Mouse (Mus musculus) ES-Bruce4 (cell line): ENCODE measurements at regions not wholly inside any gene's neighbourhood (a gene's known extent, or its start where the extent isn't known, plus 50 kb on each side); places are given as distances from the start of the nearest gene placed in this dataset.

Source experiments
- H3K27ac ChIP-seq: 2 replicates; pipeline ENCODE4 v1.5.1; 2012; ENCODE audit warnings: low read length, inconsistent platforms; ENCODE audit not compliant: insufficient read depth
- H3K27me3 ChIP-seq: 2 replicates; pipeline ENCODE4 v1.6.1; 2012; ENCODE audit warnings: mild to moderate bottlenecking, low read length, inconsistent platforms; ENCODE audit not compliant: control insufficient read depth, poor library complexity, insufficient read depth, severe bottlenecking
- H3K36me3 ChIP-seq: 2 replicates; pipeline ENCODE4 v1.6.1; 2012; ENCODE audit warnings: inconsistent platforms, mild to moderate bottlenecking, low read length, moderate library complexity; ENCODE audit not compliant: control insufficient read depth, poor library complexity, insufficient read depth, severe bottlenecking
- H3K4me1 ChIP-seq: one replicate; pipeline ENCODE4 v1.8.1; 2011; ENCODE audit warnings: low read length; ENCODE audit not compliant: control insufficient read depth, insufficient read depth
- H3K4me3 ChIP-seq: 2 replicates; pipeline ENCODE4 v1.5.1; 2011; ENCODE audit warnings: low read depth, mild to moderate bottlenecking, low read length
- H3K9ac ChIP-seq: 2 replicates; pipeline ENCODE4 v1.6.1; 2012; ENCODE audit warnings: low read depth, mild to moderate bottlenecking, inconsistent platforms; ENCODE audit not compliant: poor library complexity, severe bottlenecking
- H3K9me3 ChIP-seq: replicated peaks from 2 replicates; pipeline ENCODE4 v1.6.1; 2012; ENCODE audit warnings: mild to moderate bottlenecking, low read length, inconsistent platforms; ENCODE audit not compliant: control insufficient read depth, poor library complexity, insufficient read depth, severe bottlenecking
- CTCF ChIP-seq: IDR thresholded peaks from one replicate; pipeline ENCODE4 v1.8.1; 2011; ENCODE audit warnings: low read depth, low read length
- EP300 ChIP-seq: IDR thresholded peaks from 2 replicates; pipeline ENCODE4 v1.6.1; 2011; ENCODE audit warnings: low read depth, low read length; ENCODE audit not compliant: insufficient read depth
- POLR2A ChIP-seq: IDR thresholded peaks from one replicate; pipeline ENCODE4 v1.8.1; 2011; ENCODE audit warnings: low read length; ENCODE audit not compliant: insufficient read depth

DNA sequence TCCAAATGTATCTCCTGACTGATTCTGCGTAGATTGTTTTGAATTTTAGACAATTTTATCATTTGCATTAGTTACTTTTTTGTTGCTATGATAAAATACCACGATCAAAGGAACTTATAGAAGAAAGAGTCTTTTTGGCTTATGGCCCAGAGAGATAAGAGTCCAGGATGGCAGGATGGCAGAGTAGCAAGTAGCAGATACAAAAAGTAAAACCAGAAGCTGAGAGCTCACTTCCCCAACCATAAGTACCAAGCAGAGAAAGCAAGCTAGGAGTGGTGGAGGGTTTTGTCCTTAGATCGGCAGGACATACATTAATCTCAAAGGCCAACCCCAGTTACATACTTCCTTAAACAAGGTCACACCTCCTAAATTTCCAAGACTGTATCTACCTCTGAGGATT is 457.7 kb upstream of the Cwc22 start:
- H3K9me3 ChIP-seq = no peaks in the 10 kb centered on the region
- no peak for TF ChIP-seq POLR2A
- no peak for TF ChIP-seq EP300
- H3K9ac ChIP-seq = no peak overlapping the region
- no peak overlapping the region for H3K4me3 ChIP-seq
- no peaks in the 10 kb centered on the region for H3K4me1 ChIP-seq
- H3K27ac ChIP-seq = no peak overlapping the region
- H3K27me3 ChIP-seq = no peaks in the 10 kb centered on the region
- no peaks in the 10 kb centered on the region for H3K36me3 ChIP-seq

GRCm38 (mm10) chr2:78399236-78399635 is 453.1 kb upstream of the Cwc22 start:
- H3K27ac ChIP-seq = no peak overlapping the region
- no peak overlapping the region for H3K9ac ChIP-seq
- TF ChIP-seq CTCF (no peak), EP300 (no peak), POLR2A (no peak)
- no peak overlapping the region for H3K4me3 ChIP-seq
- no peaks in the 10 kb centered on the region for H3K36me3 ChIP-seq
- H3K27me3 ChIP-seq = no peaks in the 10 kb centered on the region
- no peaks in the 10 kb centered on the region for H3K9me3 ChIP-seq
- no peaks in the 10 kb centered on the region for H3K4me1 ChIP-seq

DNA sequence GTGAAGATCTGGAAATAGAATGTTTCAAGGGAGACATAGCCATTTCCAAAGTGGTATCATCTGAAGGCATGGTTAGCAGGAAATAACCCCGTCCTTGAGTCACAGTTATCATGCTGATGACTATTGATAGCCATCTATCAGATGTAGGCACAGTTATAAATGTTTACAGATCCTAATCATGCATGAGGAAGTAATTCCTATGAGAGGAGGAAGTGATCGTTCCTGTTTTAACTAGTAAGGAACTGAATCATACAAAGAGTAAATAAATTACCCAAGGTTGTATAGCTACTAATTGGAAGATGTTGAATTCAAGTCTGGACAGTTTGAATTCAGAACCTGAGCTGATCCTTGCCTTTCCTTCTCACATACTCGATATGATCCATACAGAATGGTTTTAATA is 450.7 kb upstream of the Cwc22 start:
- no peak for TF ChIP-seq POLR2A
- TF ChIP-seq CTCF = no peak
- TF ChIP-seq EP300 = no peak
- H3K9ac ChIP-seq = no peak overlapping the region
- no peak overlapping the region for H3K4me3 ChIP-seq
- H3K36me3 ChIP-seq = no peaks in the 10 kb centered on the region
- H3K27ac ChIP-seq = no peak overlapping the region
- H3K9me3 ChIP-seq = no peaks in the 10 kb centered on the region
- H3K4me1 ChIP-seq = no peaks in the 10 kb centered on the region
- no peaks in the 10 kb centered on the region for H3K27me3 ChIP-seq

DNA sequence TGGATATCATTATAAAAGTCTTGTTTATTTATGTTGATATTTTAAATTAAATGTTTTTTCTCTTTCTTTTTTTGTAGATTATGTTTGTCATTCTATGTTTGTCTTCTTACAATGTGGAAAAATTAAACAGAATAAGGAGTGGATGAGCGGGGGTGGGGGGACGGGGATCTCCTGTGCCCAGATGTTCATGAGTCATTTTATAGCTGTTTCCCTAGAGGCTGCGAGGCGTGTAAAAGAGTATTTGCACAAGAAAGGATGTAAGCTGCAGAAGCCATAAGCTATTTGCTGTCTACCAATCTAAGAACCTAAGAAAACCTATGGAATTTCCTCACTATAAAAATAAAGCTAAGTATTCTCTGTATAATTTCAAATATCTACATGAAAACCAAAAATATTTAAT is 446.9 kb upstream of the Cwc22 start:
- Histone ChIP-seq H3K4me1 (no peaks in the 10 kb centered on the region), H3K9ac (no peak overlapping the region), H3K36me3 (no peaks in the 10 kb centered on the region), H3K9me3 (no peaks in the 10 kb centered on the region), H3K4me3 (no peak overlapping the region), H3K27ac (no peak overlapping the region), H3K27me3 (no peaks in the 10 kb centered on the region)
- no peak for TF ChIP-seq CTCF
- no peak for TF ChIP-seq POLR2A
- TF ChIP-seq EP300 = no peak

DNA sequence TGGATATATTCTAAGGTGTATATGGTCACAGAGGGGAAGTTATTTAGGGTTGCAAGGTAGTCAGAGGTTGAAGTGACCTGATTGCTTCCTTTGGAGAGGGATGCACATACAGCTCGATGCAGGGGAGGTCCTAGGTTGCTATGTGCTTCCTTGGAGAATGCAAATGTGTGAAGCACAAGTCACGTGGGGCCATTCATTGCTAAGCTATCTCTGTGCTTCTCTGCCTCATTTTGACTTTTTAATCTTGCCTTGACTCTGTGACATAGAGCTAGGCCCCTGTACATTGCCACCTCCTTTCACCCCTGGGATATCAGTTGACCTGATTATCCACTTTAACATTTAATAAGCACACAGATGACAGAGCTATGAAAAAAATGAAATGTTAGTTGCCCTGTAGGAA is 446.2 kb upstream of the Cwc22 start:
- no peaks in the 10 kb centered on the region for H3K9me3 ChIP-seq
- no peak overlapping the region for H3K9ac ChIP-seq
- no peaks in the 10 kb centered on the region for H3K36me3 ChIP-seq
- H3K4me3 ChIP-seq = no peak overlapping the region
- no peaks in the 10 kb centered on the region for H3K27me3 ChIP-seq
- H3K4me1 ChIP-seq = no peaks in the 10 kb centered on the region
- H3K27ac ChIP-seq = no peak overlapping the region
- TF ChIP-seq CTCF (no peak), EP300 (no peak), POLR2A (no peak)

DNA sequence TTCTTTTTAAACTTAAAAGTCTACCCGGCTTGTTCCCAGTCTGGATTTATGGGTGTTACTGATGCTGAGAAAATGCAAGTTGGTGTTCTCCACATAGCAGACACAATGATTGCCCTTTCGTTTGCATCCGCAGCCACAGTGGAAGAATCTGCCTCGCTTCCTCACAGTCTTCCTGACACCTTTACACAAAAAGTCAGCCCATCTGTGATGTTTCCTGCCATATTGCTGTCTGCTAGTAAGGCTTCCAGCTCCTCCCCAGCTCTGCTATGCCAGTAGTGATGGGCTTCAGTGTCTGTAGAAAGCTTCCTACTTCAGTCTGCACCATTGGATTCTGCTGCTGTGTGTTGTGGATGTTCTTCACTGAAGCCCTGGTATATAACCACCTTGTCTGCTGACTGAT is 441.8 kb upstream of the Cwc22 start:
- Histone ChIP-seq H3K4me3 (no peak overlapping the region), H3K9me3 (no peaks in the 10 kb centered on the region), H3K4me1 (no peaks in the 10 kb centered on the region), H3K9ac (no peak overlapping the region), H3K36me3 (no peaks in the 10 kb centered on the region), H3K27me3 (no peaks in the 10 kb centered on the region), H3K27ac (no peak overlapping the region)
- TF ChIP-seq POLR2A = no peak
- no peak for TF ChIP-seq CTCF
- TF ChIP-seq EP300 = no peak
